Mouse (Mus musculus) thymus, postnatal 14 days (tissue): ENCODE results near the gene Tbc1d22a.
A peak's percentile ranks its signal among the peaks of the same experiment; 100 is the strongest.

Source experiments
- DNase-seq: peaks from one replicate; pipeline ENCODE4 v3.0.0; 2021

Gene Tbc1d22a

DNA sequence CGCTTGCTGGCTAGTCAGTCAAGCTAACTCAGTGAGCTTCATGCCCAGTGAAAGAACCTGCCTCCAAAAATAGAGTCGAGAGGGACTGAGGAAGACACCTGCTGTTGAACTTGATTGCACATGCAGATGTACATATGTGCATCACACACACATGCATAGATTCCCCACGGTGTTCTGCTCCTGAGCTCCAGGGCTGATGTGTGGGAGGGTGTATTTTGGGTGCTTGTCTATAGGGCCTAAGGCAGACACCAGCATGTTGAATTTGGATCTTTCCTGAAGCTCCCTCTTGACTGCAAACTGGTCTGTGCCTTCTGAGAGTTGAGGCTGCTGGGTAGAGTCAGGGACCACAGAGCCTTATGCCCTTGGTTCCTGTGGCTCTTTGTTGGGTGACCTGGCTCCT is 23.8 kb downstream of the Tbc1d22a start:
- DNase-seq: no peak

DNA sequence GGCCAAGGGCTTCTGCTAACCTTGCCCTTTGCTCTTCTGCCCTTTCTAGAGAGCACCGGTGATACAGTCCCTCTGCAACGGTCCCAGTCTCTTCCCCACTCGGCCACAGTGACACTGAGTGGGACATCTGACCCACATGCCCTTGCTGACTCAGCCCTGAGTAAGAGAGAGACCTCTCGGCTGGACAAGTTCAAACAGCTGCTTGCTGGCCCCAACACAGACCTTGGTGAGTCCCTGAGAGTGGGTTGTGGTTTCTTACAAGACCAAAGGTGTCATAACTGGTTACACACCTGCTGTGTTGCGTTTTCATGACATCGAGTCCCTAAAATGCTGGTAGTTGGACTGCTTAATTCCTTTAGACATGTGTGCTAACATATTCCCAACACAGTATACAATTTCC is 24.8 kb downstream of the Tbc1d22a start:
- DNase-seq: no peak

DNA sequence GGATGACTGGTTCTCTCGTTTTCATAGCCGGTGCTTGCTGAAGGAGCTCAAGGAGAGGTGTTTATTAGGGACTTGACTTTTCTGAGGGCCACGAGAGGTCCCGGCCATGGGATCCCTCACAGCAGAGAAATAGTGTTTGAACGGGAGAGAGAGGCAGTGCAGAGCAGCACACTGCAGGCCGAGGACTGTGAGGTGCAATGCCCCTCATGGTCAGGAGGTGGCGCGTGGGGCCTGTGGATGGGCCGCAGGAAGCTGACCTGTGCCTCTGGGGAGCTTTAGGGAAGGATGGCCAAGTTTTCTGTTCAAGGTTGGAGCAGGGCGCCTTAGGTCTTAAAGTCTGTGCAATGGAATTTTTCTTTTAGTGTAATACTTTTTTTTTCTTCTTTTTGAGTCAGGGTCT is 25.5 kb downstream of the Tbc1d22a start:
- DNase-seq: peak; percentile 74

DNA sequence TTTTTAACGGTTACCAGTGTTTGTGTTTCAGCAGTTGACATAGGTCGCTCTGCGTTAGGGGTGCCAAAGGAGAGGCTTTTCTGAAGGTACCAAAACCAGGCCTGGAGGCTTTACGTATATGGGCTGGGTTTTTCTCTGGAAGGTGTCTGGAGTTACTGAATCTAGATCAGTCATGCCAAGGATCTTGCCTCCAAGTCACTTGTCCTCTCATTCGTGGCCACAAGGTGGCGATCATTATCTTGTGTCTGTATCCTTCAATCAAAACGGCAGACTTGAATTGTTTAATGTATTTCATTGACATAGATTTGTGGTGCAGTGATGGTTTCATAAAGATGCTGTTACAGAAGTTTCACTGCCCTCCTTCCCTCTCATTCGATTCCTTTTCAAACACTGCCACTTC is 29.4 kb downstream of the Tbc1d22a start:
- peak; percentile 74 for DNase-seq

DNA sequence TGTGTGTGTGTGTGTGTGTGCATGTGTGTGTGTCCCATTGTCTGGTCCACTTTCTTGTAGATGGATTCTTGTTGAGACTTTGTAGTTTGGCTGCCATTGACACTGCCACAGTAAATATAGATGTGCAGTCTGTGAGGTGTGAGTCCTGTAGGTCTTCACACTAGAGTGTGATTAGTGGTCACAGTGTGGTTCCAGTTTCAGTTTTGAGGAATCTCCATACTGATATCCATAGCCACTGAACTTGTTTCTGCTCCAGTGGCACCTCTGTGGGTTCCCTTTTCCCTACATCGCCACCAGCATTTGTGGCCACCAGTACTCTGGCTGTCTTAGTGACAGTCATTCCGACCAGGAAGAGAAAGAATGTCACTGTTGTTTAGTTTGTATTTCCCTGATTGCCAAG is 30.1 kb downstream of the Tbc1d22a start:
- no peak for DNase-seq

DNA sequence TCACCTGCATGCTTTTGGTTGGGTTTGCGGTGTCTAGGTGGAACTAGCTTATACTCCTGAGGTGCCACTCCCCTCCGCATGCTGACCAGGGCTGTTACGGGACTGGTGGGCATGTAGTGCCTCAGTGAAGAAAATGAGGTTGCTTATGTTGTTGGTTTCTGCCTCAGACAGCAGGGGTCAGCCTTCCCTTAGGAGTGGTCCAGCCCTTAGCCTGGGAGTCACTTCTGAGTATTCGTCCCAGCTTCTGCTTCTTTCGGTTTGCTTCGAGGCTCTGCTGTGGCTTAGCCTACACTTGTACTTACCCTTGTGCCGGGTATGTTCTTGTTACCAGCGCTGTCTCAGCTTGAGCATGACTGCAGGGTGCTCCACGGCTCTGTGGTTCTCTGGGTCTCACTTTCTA is 36.0 kb downstream of the Tbc1d22a start:
- DNase-seq: peak; percentile 79

DNA sequence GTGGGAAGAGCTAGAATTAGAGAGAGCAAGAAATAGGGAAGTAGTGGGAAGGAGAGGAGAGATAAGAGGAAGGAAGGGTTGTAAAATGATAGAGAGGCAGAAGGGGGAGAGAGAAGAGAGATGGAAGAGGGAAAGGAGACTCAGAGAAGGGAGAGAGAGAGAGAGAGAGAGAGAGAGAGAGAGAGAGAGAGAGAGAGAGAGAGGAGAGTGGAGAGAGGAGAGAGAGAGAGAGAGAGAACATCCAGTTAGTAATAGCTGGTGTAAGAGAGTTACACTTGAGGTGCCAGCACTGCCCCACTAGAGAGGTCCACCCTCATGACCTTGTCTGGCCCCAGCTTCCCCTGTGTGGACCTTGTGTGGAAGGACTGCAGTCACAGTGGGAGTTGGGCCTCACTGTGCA is 37.9 kb downstream of the Tbc1d22a start:
- no peak for DNase-seq

DNA sequence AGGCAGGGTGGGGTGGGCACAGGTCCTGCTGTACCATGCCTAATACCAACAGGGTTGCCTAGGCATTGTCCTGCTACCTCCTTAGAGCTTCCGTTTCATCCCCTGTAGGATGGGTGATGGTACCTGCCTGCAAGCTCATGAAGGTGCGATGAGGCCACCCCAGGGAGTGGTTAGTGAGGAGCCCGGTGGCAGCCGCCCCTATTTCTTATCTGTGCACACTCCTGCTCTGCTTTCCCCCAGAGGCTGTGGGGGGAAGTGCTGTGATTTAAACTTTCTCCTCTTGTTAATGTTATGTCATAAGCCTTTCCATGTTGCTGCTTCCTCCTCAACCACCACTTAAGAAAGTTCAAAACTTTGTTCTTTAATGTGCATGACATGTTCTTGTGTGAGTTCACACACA is 38.4 kb downstream of the Tbc1d22a start:
- DNase-seq: peak; percentile 39

DNA sequence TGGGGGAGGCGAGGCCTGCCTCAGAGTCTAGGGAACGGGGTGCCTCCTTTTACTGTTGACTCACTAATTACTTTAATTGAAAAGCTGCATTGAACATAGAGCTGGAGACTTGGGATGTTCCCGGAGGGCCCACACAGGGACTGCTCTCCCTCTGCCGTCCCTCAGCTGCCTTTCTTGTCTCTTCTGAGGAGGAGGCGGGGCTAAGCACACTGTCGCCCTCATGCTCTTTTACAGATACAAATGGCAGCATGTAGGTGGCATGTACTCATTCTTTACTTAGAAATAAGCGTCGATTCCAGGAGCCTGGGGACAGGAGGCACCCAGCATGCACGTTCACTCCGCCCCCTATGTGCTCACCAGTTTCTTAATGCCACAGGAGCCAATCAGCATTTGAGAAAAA is 39.2 kb downstream of the Tbc1d22a start:
- no peak for DNase-seq

DNA sequence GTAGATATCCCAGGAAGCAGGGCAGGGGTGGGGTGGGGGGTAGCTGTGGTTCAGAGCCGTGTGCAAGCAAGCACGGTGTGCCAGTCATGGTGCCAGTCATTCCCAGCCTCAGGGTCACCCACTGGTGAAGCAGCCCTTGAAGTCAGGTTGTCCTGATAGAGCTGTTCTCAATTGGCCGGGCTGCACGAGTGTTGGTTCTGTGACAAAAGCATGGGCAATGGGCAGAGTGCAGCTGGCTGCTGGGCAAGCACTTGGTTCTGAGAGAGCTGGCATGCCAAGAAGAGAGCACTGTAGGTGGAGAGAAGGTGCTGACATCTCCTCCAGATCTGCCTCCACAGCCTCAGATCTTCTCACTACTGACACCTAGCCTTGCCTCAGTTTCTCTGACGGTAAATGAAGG is 41.9 kb downstream of the Tbc1d22a start:
- no peak for DNase-seq

DNA sequence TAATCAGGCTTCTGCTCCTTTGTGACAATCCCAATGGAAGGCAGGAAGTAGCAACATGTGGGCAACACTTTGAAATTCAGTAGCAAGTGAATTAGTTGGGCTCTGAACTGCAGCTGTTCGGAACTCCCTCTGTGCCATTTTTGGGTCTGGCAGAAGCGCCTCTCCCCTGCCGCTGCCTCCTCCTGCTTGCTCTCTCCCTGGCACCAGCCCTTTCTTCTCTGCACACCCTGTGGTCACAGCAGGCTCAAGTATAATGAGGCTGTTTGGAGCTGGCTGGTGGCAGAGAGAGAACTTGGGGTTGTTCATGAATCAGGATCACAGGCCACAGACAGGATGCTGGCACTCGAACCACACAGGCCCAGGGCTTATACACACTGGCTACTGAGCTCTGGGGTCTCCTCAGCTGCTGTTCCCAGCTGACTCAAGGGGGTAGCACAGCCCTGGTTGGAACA is 42.5 kb downstream of the Tbc1d22a start:
- DNase-seq: no peak

DNA sequence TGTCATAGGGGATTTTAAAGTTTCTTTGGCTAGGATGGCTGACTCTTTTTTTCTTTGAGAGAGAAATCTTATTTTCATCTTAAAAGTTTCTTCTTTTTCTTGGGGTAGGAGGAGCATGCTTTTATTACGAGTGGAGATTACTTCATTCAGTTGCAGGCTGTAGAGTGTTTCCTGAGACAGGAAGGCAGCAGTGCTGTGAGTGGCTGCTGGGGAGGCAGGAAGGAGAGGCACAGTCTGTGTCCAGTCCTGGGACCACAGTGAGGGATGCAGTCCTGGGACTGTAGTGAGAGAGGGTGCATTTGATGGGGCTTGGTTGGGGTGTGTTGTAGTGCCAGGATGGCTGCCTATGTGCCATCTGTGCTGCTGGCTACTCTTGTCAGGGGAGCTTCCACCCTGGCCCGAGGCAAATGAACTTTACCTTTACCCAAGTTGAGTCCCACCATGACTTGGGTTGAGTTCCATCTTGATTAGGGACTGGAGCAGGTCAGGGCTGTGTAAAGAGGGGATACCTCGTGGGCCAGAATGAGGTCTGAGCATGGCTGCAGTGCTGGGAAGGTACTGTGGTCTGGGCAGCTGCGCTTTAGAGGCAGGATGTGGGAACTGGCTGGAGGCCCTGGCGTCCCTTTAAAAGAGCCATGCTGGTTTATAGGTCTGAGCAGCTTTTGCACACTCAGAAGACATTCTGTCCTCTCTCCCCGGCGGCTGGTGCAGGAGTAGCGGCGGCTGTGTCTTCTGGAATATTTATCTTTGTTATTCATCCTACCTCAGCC is 43.8 kb downstream of the Tbc1d22a start:
- DNase-seq: peak; percentile 33

DNA sequence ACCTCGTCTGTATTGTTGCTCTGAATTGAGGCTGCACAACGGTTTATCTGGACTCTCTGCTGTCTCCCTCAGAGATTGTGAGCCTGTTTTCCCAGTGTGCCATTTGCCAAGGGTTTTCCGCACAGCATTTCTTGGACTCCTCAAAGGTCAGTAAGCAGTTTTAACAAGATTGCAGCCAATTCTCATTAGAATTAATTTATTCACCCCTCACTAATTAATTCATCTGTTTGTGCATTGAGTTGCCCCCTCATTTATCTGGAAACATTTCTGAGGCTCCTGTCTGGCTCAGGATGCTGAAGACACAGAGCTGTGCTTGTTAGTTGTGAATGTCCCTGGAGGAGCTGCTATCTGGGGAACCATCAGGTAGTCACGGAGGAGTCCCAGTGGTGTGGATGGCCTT is 45.0 kb downstream of the Tbc1d22a start:
- no peak for DNase-seq

DNA sequence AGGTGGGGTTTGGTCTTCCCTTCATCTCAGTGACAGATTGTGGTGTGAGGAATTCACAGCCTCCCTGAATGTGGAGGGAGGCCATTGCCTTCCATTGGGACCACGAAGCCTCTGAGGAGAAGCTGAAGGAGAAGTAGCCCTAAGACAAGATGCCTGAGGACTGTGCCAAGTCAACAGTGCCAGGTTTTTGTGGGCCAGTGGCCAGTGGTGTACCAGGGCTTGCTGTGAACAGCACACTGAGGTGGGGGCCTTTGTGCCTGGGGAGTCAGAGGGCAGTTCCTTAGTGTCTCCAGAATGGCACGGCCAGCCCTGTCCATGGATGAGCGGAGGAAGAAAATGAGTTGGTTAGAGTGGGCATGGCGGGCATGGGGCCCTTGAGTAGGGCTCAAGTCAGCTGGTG is 45.9 kb downstream of the Tbc1d22a start:
- no peak for DNase-seq

DNA sequence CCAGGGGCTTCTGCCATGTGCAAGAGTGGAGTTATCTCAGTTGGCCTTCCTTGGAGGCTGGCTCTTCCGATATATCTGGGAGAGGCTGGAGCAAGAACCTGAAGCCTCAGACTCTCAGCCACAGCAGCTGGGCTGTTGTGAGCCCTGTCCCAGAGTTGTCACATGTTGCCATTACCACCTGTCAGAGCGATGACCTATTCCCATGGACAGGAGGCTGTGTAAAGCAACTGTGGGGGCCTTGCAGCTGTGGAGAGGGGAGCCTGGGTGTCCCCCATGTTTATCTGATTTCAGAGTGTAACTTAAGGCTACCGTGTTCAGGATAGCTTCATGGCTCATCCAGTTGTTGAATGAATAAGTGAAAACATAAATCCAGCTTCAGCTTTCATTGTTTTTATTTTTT is 50.1 kb downstream of the Tbc1d22a start:
- DNase-seq: no peak

DNA sequence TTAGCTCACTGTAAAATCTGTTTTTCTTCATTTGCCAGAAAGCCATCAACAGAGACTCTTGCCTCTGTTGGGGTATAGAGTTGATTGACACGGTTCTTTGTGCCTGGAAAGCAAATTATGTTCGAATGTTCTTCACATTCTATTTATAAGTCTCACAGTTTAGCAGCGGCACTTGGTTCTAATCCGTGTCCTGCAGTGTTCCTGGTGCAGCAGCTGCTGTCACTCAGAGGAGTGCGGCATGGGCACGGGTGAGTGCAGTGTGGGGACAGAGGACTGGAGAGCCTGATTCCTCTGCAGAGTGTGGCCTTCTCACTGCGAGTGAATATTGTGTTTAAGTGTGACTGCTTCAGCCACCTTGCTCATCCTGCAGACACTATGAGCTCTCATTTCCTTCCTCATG is 50.5 kb downstream of the Tbc1d22a start:
- no peak for DNase-seq

DNA sequence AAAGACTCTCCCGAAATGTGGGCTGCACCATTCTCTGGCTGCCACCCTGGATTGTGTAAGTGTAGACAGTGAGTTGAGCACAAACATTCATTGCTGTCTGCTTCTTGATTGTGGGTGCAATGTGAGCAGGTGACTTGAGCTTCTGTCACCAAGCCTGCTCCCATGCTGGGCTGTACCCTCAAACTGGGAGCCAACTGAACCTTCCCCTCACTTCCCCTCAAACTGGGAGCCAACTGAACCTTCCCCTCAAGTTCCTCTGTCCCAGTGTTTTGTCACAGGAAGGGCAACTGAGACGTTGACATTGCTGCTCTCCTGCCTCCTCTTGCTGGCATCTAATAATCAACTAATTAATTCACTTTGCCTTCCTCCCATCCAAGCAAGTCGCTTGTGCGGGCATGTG is 52.7 kb downstream of the Tbc1d22a start:
- no peak for DNase-seq

DNA sequence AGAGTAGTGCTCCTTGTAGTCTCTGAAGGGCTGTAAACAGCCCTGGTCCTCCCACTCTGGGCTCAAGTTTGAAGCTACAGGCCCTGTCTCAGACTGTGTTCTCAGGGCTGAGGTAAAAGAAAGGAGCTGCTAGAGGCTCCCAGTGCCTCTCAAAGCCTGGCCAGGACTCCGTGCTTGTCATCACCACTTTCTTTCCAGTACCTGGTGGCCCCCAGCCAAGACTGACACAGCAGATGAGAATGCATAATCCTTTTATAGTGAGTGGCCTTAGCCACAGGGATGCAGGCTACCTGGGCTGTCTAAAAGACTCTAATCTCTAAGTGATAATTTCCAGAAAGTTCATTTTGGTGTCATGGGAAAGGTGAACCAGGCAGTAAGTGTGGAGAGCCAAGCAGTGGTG is 54.3 kb downstream of the Tbc1d22a start:
- DNase-seq: no peak

DNA sequence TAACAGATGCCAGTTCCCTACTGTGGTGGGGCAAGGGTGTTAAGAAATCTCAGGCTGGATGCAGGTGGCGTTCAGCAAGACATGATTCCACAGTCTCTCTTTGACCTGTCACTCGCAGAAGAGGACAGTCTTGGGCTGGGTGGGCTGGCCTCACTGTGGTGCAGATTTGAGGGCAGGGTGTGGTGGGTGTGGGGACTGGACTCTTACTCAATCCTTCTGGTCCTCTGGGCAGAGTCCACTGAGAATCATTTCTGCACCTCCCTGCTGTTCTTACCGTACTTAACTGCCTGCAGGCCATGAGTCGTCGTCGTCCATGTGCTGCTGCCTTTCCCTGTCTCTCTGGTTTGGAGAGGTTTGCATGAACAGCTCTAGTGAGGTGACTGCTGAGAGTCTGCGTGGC is 61.5 kb downstream of the Tbc1d22a start:
- no peak for DNase-seq

DNA sequence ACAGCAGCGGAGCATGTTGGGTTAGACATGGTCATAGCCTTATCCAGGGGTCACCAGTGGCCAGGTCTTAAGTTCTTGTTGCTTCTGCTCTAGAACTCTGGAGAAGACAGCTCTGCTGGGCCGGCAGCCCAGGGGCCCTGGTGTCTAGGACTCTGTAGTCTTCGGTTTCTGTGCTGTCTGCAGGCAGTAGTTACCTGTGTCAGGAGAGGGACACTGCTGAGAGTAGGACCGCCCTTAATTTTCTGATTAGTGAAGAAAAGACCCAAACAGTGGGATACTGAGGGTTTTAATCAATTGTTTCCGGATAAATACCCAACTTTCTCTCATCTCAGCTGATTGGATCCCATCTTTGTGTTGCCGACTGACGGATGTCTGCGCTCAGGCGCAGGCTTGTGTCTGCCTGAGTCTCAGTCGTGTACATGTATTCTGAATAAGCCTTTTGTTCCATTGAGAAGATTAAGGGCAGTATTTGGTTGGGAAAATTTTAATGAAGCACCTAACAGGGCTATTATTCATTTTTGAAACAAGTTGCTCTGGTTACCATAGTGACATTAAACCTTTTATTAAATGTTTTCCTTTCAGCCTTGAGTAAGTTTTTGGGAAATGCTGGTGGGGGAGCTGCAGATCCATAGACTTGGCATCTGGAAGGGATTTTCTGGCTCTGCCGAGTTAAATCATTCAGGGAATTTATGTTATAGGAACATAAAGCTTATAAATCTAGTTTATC is 62.4 kb downstream of the Tbc1d22a start:
- DNase-seq: no peak

DNA sequence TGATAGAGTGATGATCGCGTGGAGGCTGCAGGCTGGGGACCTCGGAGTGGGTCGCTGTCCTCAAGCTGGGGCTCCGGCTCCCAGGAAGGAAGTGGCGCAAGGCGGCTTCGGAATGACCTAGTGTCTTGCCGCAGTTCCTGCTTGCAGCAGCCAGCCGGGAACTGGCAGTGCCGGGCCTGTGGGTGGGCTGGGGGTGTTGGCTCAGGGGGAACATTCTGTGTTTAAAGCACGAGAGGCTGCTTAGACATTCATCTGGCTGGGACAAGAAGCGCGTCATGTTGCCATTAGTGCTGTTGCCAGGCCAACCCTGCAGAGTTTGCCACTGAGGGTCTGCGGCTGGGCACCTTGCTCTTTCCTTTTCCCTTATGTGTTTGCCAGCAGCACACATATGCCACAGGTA is 63.2 kb downstream of the Tbc1d22a start:
- no peak for DNase-seq

DNA sequence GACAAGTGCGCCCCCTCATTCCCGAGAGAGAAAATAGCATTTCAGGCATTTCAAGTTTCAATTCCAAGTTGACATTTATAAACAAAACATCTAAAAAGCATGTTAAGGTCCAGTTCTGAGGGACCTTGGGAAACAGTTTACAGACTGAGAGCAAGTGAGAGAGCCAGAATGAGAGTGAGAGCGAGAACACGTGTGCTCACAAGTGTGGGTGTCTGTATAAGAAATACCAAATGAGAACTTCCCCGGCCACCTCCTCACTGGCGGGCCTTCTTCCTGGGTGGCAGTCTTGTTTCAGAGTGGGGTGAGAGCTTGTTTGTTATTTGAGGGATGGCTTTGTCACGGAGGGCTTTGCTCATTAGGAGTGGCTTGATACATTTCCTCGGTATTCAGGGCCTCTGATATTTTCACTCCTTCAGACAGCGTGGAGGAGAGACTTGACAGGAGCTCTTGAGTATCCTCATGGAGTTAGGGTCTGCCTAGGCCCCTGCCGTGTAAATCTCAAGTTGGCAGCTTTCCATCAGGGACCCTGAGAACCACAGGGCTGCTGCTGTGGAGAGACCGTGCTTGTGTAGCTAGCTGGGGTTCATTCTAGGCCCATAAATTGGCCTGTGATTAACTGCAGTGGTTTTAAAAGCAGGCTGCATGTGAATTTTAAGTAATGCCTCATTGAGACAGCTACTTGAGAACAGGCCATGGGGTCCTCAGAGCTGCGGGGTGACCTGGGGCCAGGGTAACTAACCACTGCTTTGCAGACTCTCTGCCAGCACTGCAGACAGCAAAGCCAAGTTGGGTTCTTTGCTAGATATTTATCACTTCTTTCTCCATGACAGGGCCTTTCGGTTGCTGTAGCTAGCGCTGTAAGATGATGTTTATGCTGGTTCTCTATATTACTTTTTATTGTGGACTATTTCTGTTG is 65.1 kb downstream of the Tbc1d22a start:
- DNase-seq: no peak

DNA sequence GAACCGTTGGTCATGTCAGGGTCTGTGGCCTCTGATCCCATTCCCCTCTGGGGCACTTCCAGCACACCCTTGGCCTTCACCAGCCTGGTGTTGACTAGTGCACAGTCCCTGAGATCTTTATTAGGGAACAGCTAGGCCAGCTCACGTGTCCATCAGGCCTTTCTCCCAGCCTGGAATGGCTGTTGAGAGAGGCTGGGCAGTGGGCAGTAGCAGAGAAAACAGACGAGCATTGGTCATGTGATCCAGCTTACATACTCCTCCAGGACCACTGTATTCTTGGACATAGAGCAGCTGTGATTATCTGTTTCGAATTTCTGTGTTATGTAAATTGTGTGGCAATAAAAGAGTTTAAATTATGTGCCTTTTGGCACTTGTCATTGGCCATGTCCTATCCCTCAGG is 65.9 kb downstream of the Tbc1d22a start:
- DNase-seq: no peak

DNA sequence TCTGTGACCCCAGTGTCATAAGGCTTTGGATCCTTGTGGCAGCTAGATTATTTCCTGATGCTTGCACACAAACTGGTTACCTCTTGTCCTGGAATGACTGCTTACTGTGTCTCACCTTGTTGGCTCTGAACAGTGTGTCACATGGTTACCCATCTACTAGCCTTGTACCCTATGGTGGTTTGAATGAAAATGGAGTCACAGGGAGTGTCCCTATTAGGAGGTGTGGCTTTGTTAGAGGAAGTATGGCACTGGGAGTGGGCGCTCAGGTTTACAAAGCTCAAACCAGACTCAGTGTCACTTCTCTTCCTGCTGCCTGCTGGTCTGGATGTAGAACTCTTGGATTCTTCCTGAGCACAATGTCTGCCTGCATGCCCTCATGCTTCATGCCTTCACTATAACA is 69.0 kb downstream of the Tbc1d22a start:
- no peak for DNase-seq
